Mouse (Mus musculus) liver, embryonic 15.5 days (tissue): ENCODE measurements around the gene Pan2. TPM values are rescaled to one million over a fixed set of nuclear protein-coding genes. Genes with fewer than 3 reads are reported as not detected.

Source experiments
- ATAC-seq: fragments of 200-750 bp; cut with Nextera tagmentation; 2 replicates; pipeline ENCODE4 v1.8.0; 2017; ENCODE audit warnings: moderate number of reproducible peaks, mild to moderate bottlenecking, moderate library complexity; ENCODE audit not compliant: insufficient read depth
- H3K27ac ChIP-seq: fragments of 300-500 bp; sonication (generic); replicated peaks from 2 replicates; pipeline ENCODE4 v1.5.1; 2015; ENCODE audit warnings: mild to moderate bottlenecking, inconsistent platforms
- H3K27me3 ChIP-seq: fragments of 300-500 bp; sonication (generic); 2 replicates; pipeline ENCODE4 v1.6.1; 2015; ENCODE audit warnings: mild to moderate bottlenecking, inconsistent platforms
- H3K36me3 ChIP-seq: fragments of 300-500 bp; sonication (generic); replicated peaks from 2 replicates; pipeline ENCODE4 v1.6.1; 2015; ENCODE audit warnings: moderate library complexity, mild to moderate bottlenecking, inconsistent platforms
- H3K4me1 ChIP-seq: fragments of 300-500 bp; sonication (generic); replicated peaks from 2 replicates; pipeline ENCODE4 v1.6.1; 2015; ENCODE audit warnings: inconsistent platforms
- H3K4me2 ChIP-seq: fragments of 300-500 bp; sonication (generic); 2 replicates; pipeline ENCODE4 v1.6.1; 2015; ENCODE audit warnings: moderate library complexity, mild to moderate bottlenecking, inconsistent platforms
- H3K4me3 ChIP-seq: fragments of 300-500 bp; sonication (generic); replicated peaks from 2 replicates; pipeline ENCODE4 v1.5.1; 2015; ENCODE audit warnings: mild to moderate bottlenecking, inconsistent platforms
- H3K9ac ChIP-seq: fragments of 300-500 bp; sonication (generic); 2 replicates; pipeline ENCODE4 v1.6.1; 2015; ENCODE audit warnings: moderate library complexity, mild to moderate bottlenecking, inconsistent platforms
- H3K9me3 ChIP-seq: fragments of 300-500 bp; sonication (generic); replicated peaks from 2 replicates; pipeline ENCODE4 v1.6.1; 2016; ENCODE audit warnings: inconsistent platforms
- WGBS: fragments of 180-500 bp; shearing (Covaris S2); methylation state at CpG from one replicate; pipeline ENCODE4 v1.1.7; 2015; ENCODE audit warnings: mixed read lengths; ENCODE audit not compliant: insufficient replicate concordance; 5-methylcytosine and 5-hydroxymethylcytosine counted together
- polyA plus RNA-seq: library from polyadenylated mRNA; unstranded; fragments of >200 nt; fragmentation: Nextera tagmentation; extraction: Ambion mirVana; gene quantifications from 2 replicates; pipeline ENCODE4 v1.2.1, GENCODE M21; 2015

Pan2 gene
- polyA plus RNA-seq, 1 experiment from 2014 or later, result 12.9 TPM

GRCm38 (mm10) chr10:128337306-128338181, 34.4 kb downstream of the Pan2 start, which contains the start of gene Cs:
Cs (plus strand) TSS chr10:128337734.
- H3K27ac ChIP-seq, result peak within 1 kb of the TSS; percentile 97
- H3K27me3 ChIP-seq, result no peaks in the 10 kb centered on the region
- no peaks in the 10 kb centered on the region for H3K9me3 ChIP-seq
- WGBS, result under 1% methylated on average over 61 of the region's 61 CpGs
- peaks cover 77% of the 10 kb centered on the region for H3K4me1 ChIP-seq
- peak within 1 kb of the TSS; percentile 79 for H3K4me3 ChIP-seq
- peak within 1 kb of the TSS; percentile 85 for H3K4me2 ChIP-seq
- peak within 1 kb of the TSS; percentile 87 for H3K9ac ChIP-seq
- ATAC-seq, result peak; percentile 90
- H3K36me3 ChIP-seq, result peaks cover 24% of the 10 kb centered on the region

- Histone ChIP-seq H3K4me1 (peaks cover 85% of the 10 kb centered on the region), H3K36me3 (peaks cover 28% of the 10 kb centered on the region), H3K27me3 (no peaks in the 10 kb centered on the region), H3K9ac (peak overlapping the region; percentile 87), H3K9me3 (no peaks in the 10 kb centered on the region), H3K27ac (peak overlapping the region; percentile 97), H3K4me3 (peak overlapping the region; percentile 79), H3K4me2 (peak overlapping the region; percentile 85)
- WGBS, result 8% methylated on average over 5 of the region's 5 CpGs
- ATAC-seq, result 0 out of 2 replicates have a peak, but pooled peaks have one; percentile 4
Observed at GRCm38 (mm10) chr10:128338415-128338814, 35.3 kb downstream of the Pan2 start.

DNA sequence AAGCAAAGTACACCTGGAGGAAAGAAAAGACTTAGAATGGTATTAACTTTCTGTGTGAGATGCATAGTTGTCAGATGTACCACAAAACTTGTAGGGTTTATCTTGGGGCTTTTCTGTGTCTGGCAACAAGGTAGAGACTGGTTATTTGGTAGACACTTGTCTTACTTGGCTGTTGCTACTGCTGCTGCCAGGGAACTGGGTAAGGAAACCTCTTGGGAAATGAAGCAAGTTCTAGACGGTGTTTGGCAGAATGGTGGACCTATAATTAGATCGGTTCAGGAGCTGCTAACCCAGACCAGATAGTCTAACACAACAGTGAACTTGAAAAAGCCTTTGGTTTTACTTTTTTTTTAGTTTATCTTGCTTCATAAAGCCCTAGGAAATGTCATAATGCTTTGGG, 35.8 kb downstream of the Pan2 start:
- ATAC-seq, result no peak
- peaks cover 90% of the 10 kb centered on the region for H3K4me1 ChIP-seq
- H3K27ac ChIP-seq, result peak overlapping the region; percentile 97
- peak overlapping the region; percentile 87 for H3K9ac ChIP-seq
- peak overlapping the region; percentile 85 for H3K4me2 ChIP-seq
- 52% methylated on average over 2 of the region's 2 CpGs for WGBS
- peak overlapping the region; percentile 79 for H3K4me3 ChIP-seq
- no peaks in the 10 kb centered on the region for H3K9me3 ChIP-seq
- H3K36me3 ChIP-seq, result peaks cover 28% of the 10 kb centered on the region
- no peaks in the 10 kb centered on the region for H3K27me3 ChIP-seq

DNA sequence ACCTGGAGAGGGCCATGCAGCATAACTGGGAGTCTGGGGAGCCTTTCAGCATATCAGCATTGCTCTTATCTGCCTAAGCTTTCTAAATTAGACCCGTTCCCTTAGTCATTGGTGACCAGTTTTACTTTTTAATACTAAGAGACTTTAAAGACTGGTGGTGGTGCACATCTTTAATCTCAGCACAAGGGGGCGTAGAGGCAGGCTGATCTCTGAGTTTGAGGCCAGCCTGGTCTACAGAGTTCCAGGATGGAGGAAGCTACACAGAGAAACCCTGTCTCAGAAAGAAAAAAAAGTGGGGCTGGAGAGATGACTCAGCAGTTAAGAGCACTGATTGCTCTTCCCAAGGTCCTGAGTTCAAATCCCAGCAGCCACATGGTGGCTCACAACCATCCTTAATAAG, 37.1 kb downstream of the Pan2 start:
- Histone ChIP-seq H3K4me1 (peaks cover 91% of the 10 kb centered on the region), H3K4me2 (peak overlapping the region; percentile 85), H3K4me3 (no peak overlapping the region), H3K27ac (0 out of 2 replicates have a peak overlapping the region, but pooled peaks have one; percentile 97), H3K9ac (no peak overlapping the region), H3K9me3 (no peaks in the 10 kb centered on the region), H3K36me3 (peaks cover 28% of the 10 kb centered on the region), H3K27me3 (no peaks in the 10 kb centered on the region)
- 39% methylated on average over 2 of the region's 2 CpGs for WGBS
- no peak for ATAC-seq

DNA sequence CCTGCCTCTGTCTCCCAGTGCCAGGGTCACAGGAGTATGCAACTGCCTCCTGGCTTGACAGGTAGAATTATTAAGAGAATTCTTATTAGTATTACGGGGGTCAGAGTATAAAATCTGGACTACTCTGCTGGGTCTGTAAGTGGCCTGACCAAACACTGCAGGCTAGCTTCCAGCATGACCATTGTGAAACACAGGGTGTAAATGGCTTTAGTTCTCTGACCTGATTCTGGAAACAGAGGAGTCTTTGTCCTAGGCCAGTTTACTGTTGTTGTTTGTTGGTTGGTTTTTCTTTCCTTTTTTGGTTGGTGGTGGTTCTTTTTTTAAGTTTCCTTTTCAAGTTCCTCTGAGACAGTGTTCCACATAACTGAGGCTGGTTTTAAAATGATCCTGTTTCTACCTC, 40.3 kb downstream of the Pan2 start:
- 94% methylated on average over 1 of the region's 1 CpGs for WGBS
- no peaks in the 10 kb centered on the region for H3K27me3 ChIP-seq
- H3K27ac ChIP-seq, result peak overlapping the region; percentile 89
- no peak for ATAC-seq
- H3K36me3 ChIP-seq, result peaks cover 44% of the 10 kb centered on the region
- H3K9ac ChIP-seq, result no peak overlapping the region
- no peak overlapping the region for H3K4me3 ChIP-seq
- H3K9me3 ChIP-seq, result no peaks in the 10 kb centered on the region
- no peak overlapping the region for H3K4me2 ChIP-seq
- H3K4me1 ChIP-seq, result peaks cover 84% of the 10 kb centered on the region

DNA sequence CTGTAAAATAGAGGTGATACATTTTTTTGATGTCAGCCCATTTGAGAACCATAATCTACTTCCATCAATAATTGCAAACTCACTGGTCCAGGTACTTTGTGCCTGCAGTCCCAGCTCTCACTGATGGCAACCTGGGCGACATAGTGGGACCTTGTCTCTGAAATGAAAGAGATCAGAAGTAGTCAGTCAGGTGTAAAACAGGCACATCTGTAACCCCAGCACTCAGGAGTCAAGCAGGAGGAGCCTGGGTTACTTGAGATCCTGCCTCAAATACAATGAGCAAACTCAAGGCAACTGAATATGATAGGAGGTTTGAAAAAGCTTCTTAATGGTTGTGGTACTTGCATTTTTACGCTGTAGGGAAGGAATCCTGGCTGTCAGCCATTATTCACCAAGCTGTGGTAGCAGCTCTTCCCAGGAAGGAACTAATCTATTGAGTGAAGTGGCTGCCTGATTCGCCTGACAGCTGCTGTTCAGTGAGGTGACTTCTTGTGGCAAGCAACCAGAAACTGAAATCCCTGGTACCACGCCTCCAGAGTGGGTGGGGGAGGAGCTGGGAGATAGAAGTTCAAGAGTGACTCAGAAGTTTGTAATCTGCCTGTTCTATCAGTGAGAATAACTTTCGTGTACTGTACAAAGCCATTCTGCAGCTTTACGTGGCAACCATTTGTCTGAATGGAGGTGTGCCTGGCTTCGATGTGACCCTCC, 41.6 kb downstream of the Pan2 start:
- WGBS, result 11% methylated on average over 7 of the region's 7 CpGs
- ATAC-seq, result peak; percentile 87
- H3K9ac ChIP-seq, result peak overlapping the region; percentile 22; the same call in 1 of the 2 replicates
- no peaks in the 10 kb centered on the region for H3K9me3 ChIP-seq
- H3K4me3 ChIP-seq, result peak overlapping the region; percentile 36
- H3K4me2 ChIP-seq, result peak overlapping the region; percentile 66
- peaks cover 48% of the 10 kb centered on the region for H3K36me3 ChIP-seq
- H3K27me3 ChIP-seq, result no peaks in the 10 kb centered on the region
- peak overlapping the region; percentile 89 for H3K27ac ChIP-seq
- H3K4me1 ChIP-seq, result peaks cover 71% of the 10 kb centered on the region

DNA sequence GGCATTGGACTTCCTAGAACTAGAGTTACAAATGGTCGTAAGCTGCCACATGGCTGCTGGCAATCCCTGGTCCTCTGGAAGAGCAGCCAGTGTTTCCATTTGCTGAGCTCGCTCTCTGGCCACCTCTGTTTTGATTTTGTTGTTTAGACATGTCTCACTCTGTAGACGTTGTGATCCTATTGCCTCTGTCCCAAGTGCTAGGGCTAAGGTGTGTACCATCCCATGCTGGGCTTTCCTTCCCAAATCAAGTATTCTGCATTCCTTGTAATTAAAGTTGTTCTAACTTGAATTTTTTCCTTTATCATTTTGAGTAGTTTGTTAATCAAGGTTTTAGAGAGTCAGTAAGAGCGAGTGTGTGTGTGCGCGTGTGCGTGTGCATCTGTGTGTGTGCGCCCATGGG, 44.4 kb downstream of the Pan2 start:
- Histone ChIP-seq H3K4me2 (no peak overlapping the region), H3K4me3 (no peak overlapping the region), H3K9ac (no peak overlapping the region), H3K27ac (no peak overlapping the region), H3K9me3 (no peaks in the 10 kb centered on the region), H3K27me3 (no peaks in the 10 kb centered on the region), H3K36me3 (peaks cover 57% of the 10 kb centered on the region), H3K4me1 (peaks cover 44% of the 10 kb centered on the region)
- WGBS, result 84% methylated on average over 8 of the region's 8 CpGs
- ATAC-seq, result no peak

DNA sequence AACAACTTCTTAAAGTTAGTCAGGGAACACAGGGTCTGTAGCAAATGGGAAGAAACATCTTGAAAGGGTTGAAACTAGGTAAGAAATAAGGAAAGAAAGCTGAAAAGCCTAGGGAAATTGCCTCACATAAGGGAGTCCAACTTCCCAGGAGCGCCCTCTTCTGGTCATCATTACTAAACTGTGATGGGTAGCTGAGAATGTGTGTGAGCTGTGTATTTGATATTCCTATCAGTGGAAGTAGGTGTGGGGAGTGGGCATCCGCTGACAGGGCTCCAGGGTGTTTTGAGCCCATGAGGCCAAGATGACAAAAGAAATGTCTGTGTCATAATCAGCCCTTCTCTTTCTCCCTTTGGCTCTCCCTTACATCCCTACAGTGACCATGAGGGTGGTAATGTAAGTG, 55.7 kb downstream of the Pan2 start:
- Histone ChIP-seq H3K9me3 (no peaks in the 10 kb centered on the region), H3K4me3 (no peak overlapping the region), H3K36me3 (peaks cover 99% of the 10 kb centered on the region), H3K4me1 (no peaks in the 10 kb centered on the region), H3K4me2 (no peak overlapping the region), H3K9ac (no peak overlapping the region), H3K27me3 (no peaks in the 10 kb centered on the region), H3K27ac (no peak overlapping the region)
- 35% methylated on average over 2 of the region's 2 CpGs for WGBS
- 0 out of 2 replicates have a peak, but pooled peaks have one; percentile 23 for ATAC-seq

DNA sequence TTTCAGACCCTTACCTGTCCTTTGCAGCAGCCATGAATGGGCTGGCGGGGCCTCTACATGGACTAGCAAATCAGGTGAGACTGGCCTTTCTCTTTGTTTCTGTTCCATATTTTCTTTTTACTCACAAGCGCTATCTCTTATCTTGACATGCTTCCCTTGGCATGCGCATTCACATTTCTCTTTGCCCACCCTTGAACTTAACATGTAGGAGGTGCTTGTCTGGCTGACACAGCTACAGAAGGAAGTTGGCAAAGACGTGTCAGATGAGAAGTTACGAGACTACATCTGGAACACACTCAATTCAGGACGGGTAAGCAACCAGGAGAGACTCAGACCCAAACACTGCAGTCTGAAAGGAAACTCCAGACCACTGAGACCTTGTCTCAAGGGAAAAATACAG, 56.1 kb downstream of the Pan2 start:
- Histone ChIP-seq H3K4me1 (no peaks in the 10 kb centered on the region), H3K4me2 (no peak overlapping the region), H3K9me3 (no peaks in the 10 kb centered on the region), H3K4me3 (no peak overlapping the region), H3K27me3 (no peaks in the 10 kb centered on the region), H3K9ac (no peak overlapping the region), H3K27ac (no peak overlapping the region), H3K36me3 (peaks cover 99% of the 10 kb centered on the region)
- 79% methylated on average over 6 of the region's 6 CpGs for WGBS
- ATAC-seq, result no peak

DNA sequence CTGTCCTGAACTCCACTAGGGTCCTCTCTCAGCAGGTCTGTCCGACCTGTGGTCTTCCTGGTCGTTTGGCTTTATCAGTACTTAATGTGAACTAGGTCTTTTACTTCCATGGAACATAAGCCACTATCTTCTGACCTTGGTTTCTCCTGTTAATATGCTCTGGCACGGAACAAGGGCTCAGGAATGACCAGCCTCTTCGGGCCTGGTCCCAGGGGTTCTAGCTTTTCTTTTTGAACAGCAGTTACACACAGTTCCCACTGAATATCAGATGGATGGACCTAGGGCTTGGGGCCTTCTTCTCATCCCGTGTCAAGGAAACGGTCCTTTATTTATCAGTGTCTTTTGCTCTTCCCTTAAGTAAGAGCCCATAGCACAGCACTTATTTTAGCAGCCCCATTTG, 58.7 kb downstream of the Pan2 start:
- peaks cover 86% of the 10 kb centered on the region for H3K36me3 ChIP-seq
- WGBS, result 84% methylated on average over 6 of the region's 6 CpGs
- no peak overlapping the region for H3K4me2 ChIP-seq
- ATAC-seq, result no peak
- H3K9ac ChIP-seq, result no peak overlapping the region
- no peak overlapping the region for H3K27ac ChIP-seq
- H3K9me3 ChIP-seq, result no peaks in the 10 kb centered on the region
- no peaks in the 10 kb centered on the region for H3K27me3 ChIP-seq
- peaks cover 9% of the 10 kb centered on the region; the same call in 1 of the 2 replicates for H3K4me1 ChIP-seq
- H3K4me3 ChIP-seq, result no peak overlapping the region

DNA sequence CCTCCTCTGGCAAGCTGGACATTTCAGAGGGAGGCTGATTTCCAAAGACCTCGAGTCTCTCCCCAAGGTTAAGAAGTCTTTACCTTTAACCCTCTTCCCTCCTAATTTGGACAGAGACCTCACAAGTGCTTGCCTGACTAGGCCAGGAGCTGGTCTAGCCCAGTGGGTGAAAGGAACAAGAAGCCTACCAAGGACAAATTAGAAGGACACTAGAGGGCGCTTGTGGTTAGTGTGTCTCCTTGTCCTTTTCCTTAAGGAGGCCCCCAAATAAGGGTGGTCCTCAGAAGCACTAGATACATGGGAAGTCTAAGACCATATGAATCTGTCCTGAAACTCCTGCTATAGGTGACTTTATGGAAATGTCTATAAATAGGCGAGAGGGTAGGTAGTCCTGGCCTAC, 59.4 kb downstream of the Pan2 start:
- H3K4me3 ChIP-seq, result no peak overlapping the region
- WGBS, result 39% methylated on average over 3 of the region's 3 CpGs

More for the DNA sequence above, 59.4 kb downstream of the Pan2 start:
- Histone ChIP-seq H3K27ac (no peak overlapping the region), H3K9me3 (no peaks in the 10 kb centered on the region), H3K4me2 (no peak overlapping the region), H3K36me3 (peaks cover 78% of the 10 kb centered on the region), H3K4me1 (peaks cover 16% of the 10 kb centered on the region), H3K9ac (no peak overlapping the region), H3K27me3 (no peaks in the 10 kb centered on the region)
- no peak for ATAC-seq
